Mouse (Mus musculus) CD8-positive naive resting alpha-beta T cell, adult 57 days (primary cell): ENCODE data around the gene Wdr11. TPM values are rescaled to one million over a fixed set of nuclear protein-coding genes. Genes with fewer than 3 reads are reported as not detected.

Experiments
- total RNA-seq: library from RNA; stranded (reverse); gene quantifications from one replicate; pipeline ENCODE4 v1.2.4, GENCODE M21; 2023

Wdr11 gene
- total RNA-seq: 22.9 TPM

DNA sequence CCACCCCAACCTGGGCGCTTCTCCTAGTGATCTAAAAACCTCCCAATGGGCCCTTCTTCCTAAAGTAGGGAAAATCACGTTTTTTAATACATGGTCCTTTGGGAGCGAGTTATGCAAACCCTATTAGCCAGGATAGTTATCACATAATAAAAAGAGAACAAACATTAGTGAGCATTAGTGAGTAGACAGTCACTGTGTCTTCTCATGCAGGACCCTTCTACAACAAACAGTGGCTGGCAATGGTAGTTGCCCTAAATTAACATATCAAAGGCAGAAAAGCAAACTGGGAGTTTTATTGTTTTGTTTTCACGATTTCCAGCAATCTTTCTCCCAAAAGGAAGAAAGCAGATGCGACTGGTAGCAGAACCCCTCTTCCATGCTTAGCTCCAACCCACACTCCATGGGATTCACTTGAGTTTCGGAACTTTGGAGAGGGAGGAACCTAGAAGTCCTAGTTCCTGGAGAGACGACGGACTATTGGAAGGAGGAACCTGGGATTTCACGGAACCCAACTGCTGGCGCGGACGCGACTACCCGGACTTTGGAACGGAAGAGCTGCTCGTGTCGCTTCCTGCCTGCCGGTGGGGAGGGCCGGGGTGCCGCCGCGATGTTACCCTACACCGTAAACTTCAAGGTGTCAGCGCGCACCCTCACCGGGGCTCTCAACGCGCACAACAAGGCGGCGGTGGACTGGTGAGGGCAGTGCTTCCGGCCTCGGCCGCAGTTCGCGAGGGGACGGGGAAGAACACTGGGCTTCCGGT, at the start of gene Wdr11:
Wdr11 (plus strand) TSS at position 493 of the 761 bp plus-strand sequence.

